Mouse (Mus musculus) macrophage (primary cell): ENCODE data around the gene Asb5. TPM values are rescaled to one million over a fixed set of nuclear protein-coding genes. Genes with fewer than 3 reads are reported as not detected.
"Not testable (repeated sequence)": the region's sequence is repeated elsewhere in the genome, so short reads cannot be mapped to it uniquely, and the experiment has no call there.

Experiments
- H3K27ac ChIP-seq: fragments of 350-480 bp; formaldehyde crosslinking; 2 replicates; pipeline ENCODE4 v1.9.0; 2021
- H3K36me3 ChIP-seq: fragments of 350-480 bp; formaldehyde crosslinking; 2 replicates; pipeline ENCODE4 v1.9.0; 2021; ENCODE audit errors: inconsistent target
- H3K4me3 ChIP-seq: fragments of 350-480 bp; formaldehyde crosslinking; 2 replicates; pipeline ENCODE4 v1.9.0; 2021; ENCODE audit errors: inconsistent target
- H3K79me2 ChIP-seq: fragments of 350-480 bp; formaldehyde crosslinking; 2 replicates; pipeline ENCODE4 v1.9.0; 2021; ENCODE audit errors: inconsistent target
- WGBS: methylation state at CpG from one replicate; pipeline ENCODE4 v1.1.7; 2026; ENCODE audit warnings: inconsistent platforms; ENCODE audit not compliant: missing documents; 5-methylcytosine and 5-hydroxymethylcytosine counted together
- polyA plus RNA-seq: library from polyadenylated mRNA; stranded (reverse); fragments of 250-400 nt; gene quantifications from 3 replicates; pipeline ENCODE4 v1.2.4, GENCODE M21; 2018; ENCODE audit warnings: inconsistent platforms

Gene Asb5
- polyA plus RNA-seq, 1 experiment from 2014 or later = not detected

DNA sequence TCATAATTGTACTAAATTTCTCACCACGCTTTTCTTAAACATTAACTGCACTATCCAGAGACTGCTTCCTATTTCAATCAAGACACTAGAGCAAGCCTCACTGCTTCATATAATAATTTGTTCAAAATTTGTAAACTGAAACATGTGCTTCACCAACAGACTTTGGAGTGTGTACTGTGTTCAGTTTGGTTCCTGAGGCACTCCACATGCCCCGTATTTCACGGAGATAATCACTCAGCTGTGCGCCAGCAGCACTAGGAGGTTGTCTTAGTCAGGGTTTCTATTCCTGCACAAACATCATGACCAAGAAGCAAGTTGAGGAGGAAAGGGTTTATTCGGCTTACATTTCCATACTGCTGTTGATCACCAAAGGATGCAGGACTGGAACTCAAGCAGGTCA lies 17.2 kb upstream of the Asb5 start:
- WGBS = 92% methylated on average over 4 of the region's 5 CpGs
- H3K36me3 ChIP-seq, H3K79me2 ChIP-seq, H3K27ac ChIP-seq, H3K4me3 ChIP-seq: not testable (repeated sequence)

DNA sequence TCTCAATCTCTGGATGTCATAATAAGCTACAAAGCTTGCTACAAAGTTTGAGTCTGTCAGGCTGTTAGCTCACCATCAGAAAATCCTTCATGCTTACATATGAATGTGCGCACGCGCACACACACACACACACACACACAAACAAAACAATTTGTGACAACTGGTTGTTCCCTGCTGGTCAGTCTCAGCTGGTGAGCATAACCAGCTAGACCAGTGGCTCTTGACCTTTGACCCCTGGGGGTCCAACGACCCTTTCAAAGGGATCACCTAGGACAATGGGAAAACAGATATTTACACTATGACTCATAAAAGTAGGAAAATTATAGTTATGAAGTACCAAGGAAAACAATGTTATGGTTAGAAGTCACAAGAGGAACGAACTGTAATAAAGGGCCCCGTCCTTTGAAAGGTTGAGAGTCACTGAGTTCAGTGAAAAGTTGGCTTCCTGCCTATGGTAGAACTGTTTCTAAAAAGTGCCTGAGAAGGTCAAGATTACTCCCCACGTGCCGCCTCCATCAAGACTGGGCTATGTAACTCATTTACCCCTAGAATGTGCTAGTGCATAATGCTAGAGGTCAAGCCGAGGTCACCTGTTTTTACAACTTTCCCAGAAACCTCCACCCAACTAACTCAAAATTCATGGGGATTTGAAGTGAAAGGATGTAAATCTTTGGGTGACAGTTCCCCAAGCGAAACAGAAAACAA lies 10.5 kb upstream of the Asb5 start:
- Histone ChIP-seq H3K27ac (no peak overlapping the region), H3K79me2 (peaks cover 3% of the 10 kb centered on the region; the same call in 1 of the 2 replicates), H3K4me3 (no peak overlapping the region), H3K36me3 (peaks cover 34% of the 10 kb centered on the region)
- WGBS = 85% methylated on average over 10 of the region's 10 CpGs

GRCm38 (mm10) chr8:54520516-54520915 lies 8.9 kb upstream of the Asb5 start:
- Histone ChIP-seq H3K79me2 (peaks cover 19% of the 10 kb centered on the region), H3K36me3 (peaks cover 39% of the 10 kb centered on the region), H3K27ac (no peak overlapping the region), H3K4me3 (no peak overlapping the region)
- 100% methylated on average over 4 of the region's 4 CpGs for WGBS

- 100% methylated on average over 2 of the region's 2 CpGs for WGBS
- Histone ChIP-seq H3K36me3 (peaks cover 33% of the 10 kb centered on the region), H3K4me3 (no peak overlapping the region), H3K79me2 (peaks cover 56% of the 10 kb centered on the region), H3K27ac (no peak overlapping the region)
Measured at GRCm38 (mm10) chr8:54525606-54526005, 3.8 kb upstream of the Asb5 start.

DNA sequence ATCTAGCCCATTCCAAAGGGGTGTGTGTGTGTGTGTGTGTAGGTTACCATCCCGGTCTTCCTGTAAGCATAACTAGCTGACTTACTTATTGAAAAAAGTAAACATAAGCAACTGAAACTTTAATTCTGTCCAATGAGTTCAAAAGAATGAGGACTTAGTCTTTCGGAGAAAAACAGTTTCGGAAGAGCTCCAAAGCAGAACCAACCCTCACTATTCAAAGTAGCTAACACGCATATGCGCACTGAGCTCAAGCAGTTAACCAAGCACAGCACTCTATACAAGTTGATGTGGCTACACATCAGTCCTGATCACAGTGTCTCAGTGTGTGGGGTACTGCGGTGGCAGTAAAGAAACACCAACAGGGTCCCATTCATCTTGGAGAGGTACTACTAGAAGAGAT lies 2.7 kb upstream of the Asb5 start:
- Histone ChIP-seq H3K27ac (no peak overlapping the region), H3K36me3 (peaks cover 24% of the 10 kb centered on the region), H3K79me2 (peaks cover 56% of the 10 kb centered on the region), H3K4me3 (no peak overlapping the region)
- WGBS = 93% methylated on average over 6 of the region's 6 CpGs

- peak overlapping the region; percentile 64 for H3K4me3 ChIP-seq
- H3K79me2 ChIP-seq = peaks cover 56% of the 10 kb centered on the region
- peaks cover 8% of the 10 kb centered on the region; the same call in 1 of the 2 replicates for H3K36me3 ChIP-seq
- WGBS = 59% methylated on average over 7 of the region's 7 CpGs
- peak overlapping the region; percentile 41 for H3K27ac ChIP-seq
Measured at GRCm38 (mm10) chr8:54528571-54528970, 809 bp upstream of the Asb5 start.

DNA sequence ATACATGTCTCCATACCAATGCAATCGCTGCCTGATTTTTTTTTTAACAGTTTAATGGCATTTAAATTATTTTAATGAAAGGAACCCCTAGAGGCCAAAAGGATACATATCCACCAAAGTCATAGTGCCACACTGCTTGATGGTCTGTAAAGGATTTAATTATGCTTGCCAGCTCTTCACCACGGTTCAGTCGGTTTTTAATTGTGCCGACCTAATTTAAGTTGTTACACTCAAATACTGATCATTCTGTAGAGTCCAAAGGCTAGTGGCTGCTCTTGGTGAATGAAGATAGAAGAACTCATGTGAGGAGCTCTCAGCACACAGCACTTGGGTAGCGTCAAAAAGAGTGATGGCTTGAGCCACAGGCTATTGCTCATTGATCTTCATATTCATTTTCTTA lies 5.8 kb downstream of the Asb5 start:
- 96% methylated on average over 5 of the region's 5 CpGs for WGBS
- Histone ChIP-seq H3K27ac (no peak overlapping the region), H3K36me3 (no peaks in the 10 kb centered on the region), H3K79me2 (no peaks in the 10 kb centered on the region), H3K4me3 (no peak overlapping the region)

- no peaks in the 10 kb centered on the region for H3K79me2 ChIP-seq
- no peaks in the 10 kb centered on the region for H3K36me3 ChIP-seq
- H3K4me3 ChIP-seq = no peak overlapping the region
- no peak overlapping the region for H3K27ac ChIP-seq
- 93% methylated on average over 3 of the region's 3 CpGs for WGBS
Measured at GRCm38 (mm10) chr8:54537285-54537684, 7.9 kb downstream of the Asb5 start.

DNA sequence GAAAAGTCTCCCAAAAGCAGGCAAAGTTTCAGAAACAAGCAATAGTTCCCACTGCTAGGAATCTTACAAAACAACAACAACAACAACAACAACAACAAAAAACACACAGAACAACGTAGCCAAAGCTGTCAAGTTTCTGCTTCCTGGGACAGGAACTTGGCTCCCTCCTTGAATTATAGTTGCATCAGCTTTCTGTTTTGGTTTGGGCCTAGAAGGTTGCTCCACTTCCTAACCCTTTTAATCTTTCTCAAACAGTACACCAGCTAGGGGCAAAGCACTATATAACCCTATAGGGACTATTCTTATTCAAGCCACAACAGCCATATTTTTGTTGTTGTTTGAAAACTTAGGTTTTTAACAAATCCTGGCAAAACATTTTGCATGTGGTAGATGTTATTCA lies 12.0 kb downstream of the Asb5 start:
- 18% methylated on average over 1 of the region's 1 CpGs for WGBS
- H3K79me2 ChIP-seq = no peaks in the 10 kb centered on the region
- no peak overlapping the region for H3K27ac ChIP-seq
- no peaks in the 10 kb centered on the region for H3K36me3 ChIP-seq
- no peak overlapping the region for H3K4me3 ChIP-seq

- Histone ChIP-seq H3K4me3 (no peak overlapping the region), H3K79me2 (no peaks in the 10 kb centered on the region), H3K36me3 (no peaks in the 10 kb centered on the region), H3K27ac (no peak overlapping the region)
- WGBS = 93% methylated on average over 6 of the region's 6 CpGs
Measured at GRCm38 (mm10) chr8:54548383-54548782, 19.0 kb downstream of the Asb5 start.

DNA sequence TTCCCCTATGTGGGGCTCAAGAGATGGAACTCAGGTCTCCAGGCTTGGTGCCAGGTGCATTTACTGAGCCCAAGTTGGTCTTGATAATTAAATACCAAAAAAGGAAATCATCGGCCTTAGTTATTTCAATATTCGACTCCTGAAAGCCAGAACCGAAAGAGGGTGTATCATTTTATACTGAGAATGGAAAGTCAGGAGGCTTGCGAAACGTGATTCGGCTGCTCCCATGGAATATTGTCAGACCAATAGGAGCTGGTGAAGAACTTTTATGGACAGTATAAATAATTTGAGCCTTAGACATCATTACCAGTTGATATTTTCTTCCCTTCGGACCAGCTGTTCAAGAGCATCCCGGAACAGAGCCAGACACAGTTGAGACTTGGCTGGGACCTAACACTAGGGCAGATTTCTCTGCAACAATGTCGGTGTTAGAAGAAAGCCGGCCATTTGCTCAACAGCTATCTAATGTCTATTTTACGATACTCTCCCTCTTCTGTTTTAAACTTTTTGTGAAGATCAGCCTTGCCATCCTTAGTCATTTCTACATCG lies 20.7 kb downstream of the Asb5 start:
- no peaks in the 10 kb centered on the region for H3K79me2 ChIP-seq
- 95% methylated on average over 12 of the region's 12 CpGs for WGBS
- no peaks in the 10 kb centered on the region for H3K36me3 ChIP-seq
- H3K27ac ChIP-seq = no peak overlapping the region
- H3K4me3 ChIP-seq = no peak overlapping the region

DNA sequence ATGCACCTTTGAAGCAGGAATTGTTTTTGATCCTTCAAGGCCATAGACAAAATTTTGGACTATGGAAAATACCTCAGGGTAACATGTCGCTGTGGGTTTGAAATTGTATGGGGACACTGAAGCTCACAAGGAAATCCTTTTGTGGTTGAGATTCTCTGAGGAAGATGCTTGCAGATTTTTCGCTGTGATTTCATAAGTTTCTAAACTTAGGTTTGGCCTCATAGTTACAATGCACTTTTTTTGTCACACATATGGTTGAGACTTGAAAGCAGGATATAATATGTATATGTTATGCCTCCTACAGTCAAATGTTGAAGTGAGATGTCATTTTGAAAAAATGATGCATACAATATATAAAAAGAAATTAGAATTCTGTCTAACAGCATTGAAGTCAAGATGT lies 25.5 kb downstream of the Asb5 start:
- H3K79me2 ChIP-seq = no peaks in the 10 kb centered on the region
- no peak overlapping the region for H3K27ac ChIP-seq
- WGBS = 51% methylated on average over 2 of the region's 2 CpGs
- no peak overlapping the region for H3K4me3 ChIP-seq
- H3K36me3 ChIP-seq = no peaks in the 10 kb centered on the region

DNA sequence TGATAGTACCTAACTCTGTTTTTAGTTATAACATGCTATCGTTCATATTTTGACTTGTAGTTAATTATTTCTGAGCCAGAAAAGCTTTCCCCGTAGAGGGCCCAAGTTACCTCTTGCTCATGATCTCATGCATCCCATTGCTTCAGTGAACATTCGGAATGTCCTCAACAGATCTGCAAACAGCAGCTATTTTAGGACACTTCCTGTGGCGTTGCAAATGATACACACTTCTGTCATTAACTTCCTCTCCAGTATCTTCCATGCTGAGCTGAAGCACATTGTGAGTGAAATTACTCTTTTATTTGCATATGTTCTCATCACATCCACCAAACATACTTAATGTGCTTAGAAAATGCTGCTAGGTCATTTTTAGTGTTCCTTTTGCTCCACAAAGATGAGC lies 32.8 kb downstream of the Asb5 start:
- Histone ChIP-seq H3K27ac (peak overlapping the region; percentile 25), H3K36me3 (no peaks in the 10 kb centered on the region), H3K79me2 (no peaks in the 10 kb centered on the region), H3K4me3 (no peak overlapping the region)
- 33% methylated on average over 4 of the region's 4 CpGs for WGBS

DNA sequence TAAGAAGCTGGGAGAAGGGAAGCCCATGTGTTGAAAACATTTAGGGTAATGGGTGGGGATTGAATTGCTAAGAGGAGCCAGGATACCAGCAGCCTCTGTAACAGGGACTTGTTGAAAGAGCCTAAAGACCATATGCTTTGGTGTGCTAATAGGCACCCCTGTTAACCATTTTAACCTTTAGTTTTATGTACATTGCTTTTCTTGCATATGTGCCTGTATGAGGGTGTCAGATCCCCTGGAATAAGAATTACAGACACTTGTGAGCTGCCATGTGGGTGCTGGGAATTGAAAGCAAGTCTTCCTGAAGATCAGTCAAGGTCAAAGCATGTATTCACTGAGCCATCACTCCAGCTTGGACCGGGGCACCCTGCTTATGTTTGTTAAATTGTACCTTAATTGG lies 35.8 kb downstream of the Asb5 start:
- Histone ChIP-seq H3K27ac (no peak overlapping the region), H3K36me3 (no peaks in the 10 kb centered on the region), H3K4me3 (no peak overlapping the region), H3K79me2 (no peaks in the 10 kb centered on the region)
- 100% methylated on average over 1 of the region's 1 CpGs for WGBS

DNA sequence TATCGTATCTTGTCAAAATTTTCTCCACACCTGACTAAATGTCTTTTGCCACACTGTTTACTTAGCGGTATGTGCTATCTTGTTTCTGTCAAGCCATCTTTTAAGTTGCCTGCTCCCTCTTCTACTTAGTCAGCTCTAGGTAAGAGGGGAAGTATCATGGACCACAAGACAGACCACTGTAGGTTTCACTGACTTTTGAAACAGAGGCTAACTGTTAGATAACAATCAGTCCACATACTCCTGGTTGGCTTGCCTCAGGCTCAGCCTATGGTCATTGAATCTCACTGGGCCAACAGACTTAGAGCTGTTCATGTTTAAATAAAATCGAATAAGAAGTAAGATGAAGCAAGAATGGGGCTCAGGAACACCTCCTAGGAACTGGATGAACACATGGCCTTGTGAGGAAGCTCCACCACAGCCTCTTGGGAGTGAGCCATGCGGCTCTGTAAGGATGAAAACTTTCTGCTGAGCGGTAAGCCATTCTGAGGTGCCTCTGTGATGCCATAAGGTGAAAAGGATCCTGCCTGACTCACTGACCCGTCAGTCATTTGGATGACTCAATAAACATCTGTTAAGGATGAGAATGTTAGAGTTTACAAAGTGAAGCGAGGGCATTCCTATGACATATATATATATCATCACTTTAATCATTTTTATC lies 36.4 kb downstream of the Asb5 start:
- Histone ChIP-seq H3K4me3 (no peak overlapping the region), H3K79me2 (no peaks in the 10 kb centered on the region), H3K36me3 (no peaks in the 10 kb centered on the region), H3K27ac (no peak overlapping the region)
- 88% methylated on average over 7 of the region's 7 CpGs for WGBS
